In the genomic region with DNA sequence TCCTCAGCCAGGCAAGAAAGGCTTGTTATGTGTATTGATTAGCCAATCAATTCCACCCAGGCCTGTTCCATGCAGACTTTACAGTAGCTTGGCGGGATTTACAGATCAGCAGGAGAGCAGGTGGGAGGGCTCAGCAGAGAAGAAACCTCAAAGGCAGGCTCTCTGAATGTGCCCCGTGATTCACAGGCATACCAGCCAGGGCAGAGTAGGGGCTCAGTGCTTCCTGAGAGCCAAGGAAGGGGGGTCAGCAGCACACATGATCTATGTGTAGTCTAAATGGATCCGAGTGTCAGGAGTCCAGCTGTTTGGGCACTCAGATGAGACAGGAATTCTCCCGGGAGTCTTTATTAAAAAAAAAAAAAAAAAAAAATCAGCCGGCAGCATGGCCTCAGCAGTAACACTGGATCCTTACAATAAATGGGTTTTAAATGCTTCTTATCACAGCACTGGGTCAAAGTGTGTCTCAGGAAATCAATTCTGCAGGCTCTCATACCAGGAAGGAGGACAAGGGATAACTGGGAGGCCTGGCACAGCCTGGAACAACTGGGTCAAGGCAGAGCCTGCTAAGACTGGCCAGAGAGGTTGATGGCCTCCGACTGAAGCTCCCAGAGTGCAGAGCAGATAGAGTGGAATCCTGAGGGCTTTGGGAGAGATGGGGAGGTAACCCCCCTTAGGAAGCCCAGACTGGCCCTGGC, we compare ENCODE assay signal across 13 mouse cellular contexts.
DNase-seq lines count a peak whose midpoint lies in the region; ATAC-seq lines count a peak whose summit lies in the region.
"Had no signal": no experiment of that assay in that cellular context is flagged by ENCODE, and none has a peak within 500 bp of the region (broad histone marks: within the 10 kb centered on the region; RNA-seq: fewer than 3 reads in every experiment).

No protein-coding gene starts in this region.

- WGBS in limb, embryonic 11.5 days, result 23% methylated on average over 6 of the region's 6 CpGs
- 25% methylated on average over 6 of the region's 6 CpGs for WGBS in limb, embryonic 10.5 days
- WGBS in hindbrain, embryonic 12.5 days, result 12% methylated on average over 6 of the region's 6 CpGs
- WGBS in midbrain, embryonic 11.5 days, result 15% methylated on average over 6 of the region's 6 CpGs
- 10% methylated on average over 6 of the region's 6 CpGs for WGBS in neural tube, embryonic 15.5 days

- H3K4me3 ChIP-seq in limb, embryonic 11.5 days (ENCODE audit: low read depth, low read length), result no peak overlapping the region
- no peak overlapping the region for H3K4me3 ChIP-seq in limb, embryonic 10.5 days
- H3K4me3 ChIP-seq in hindbrain, embryonic 12.5 days, result no peak overlapping the region
- H3K4me3 ChIP-seq in midbrain, embryonic 11.5 days (ENCODE audit: low read depth, low read length), result no peak overlapping the region
- no peak overlapping the region for H3K4me3 ChIP-seq in neural tube, embryonic 15.5 days (replicated peaks)
- H3K4me3 ChIP-seq: heart, embryonic 12.5 days; left cerebral cortex, adult 2 months; megakaryocyte, embryonic 14.5 days had no signal

- no peak overlapping the region for H3K4me2 ChIP-seq in limb, embryonic 11.5 days (ENCODE audit: low read depth, severe bottlenecking)
- H3K4me2 ChIP-seq in hindbrain, embryonic 12.5 days (replicated peaks), result no peak overlapping the region
- no peak overlapping the region for H3K4me2 ChIP-seq in midbrain, embryonic 11.5 days
- no peak overlapping the region for H3K4me2 ChIP-seq in neural tube, embryonic 15.5 days
- H3K4me2 ChIP-seq: heart, embryonic 12.5 days; liver, embryonic 11.5 days had no signal

- no peaks in the 10 kb centered on the region for H3K36me3 ChIP-seq in limb, embryonic 11.5 days (ENCODE audit: control insufficient read depth, insufficient read depth, low read length)
- no peaks in the 10 kb centered on the region for H3K36me3 ChIP-seq in limb, embryonic 10.5 days
- no peaks in the 10 kb centered on the region for H3K36me3 ChIP-seq in hindbrain, embryonic 12.5 days
- H3K36me3 ChIP-seq in midbrain, embryonic 11.5 days (ENCODE audit: control insufficient read depth, insufficient read depth, low read length), result no peaks in the 10 kb centered on the region
- no peaks in the 10 kb centered on the region; the same call in 1 of the 2 replicates for H3K36me3 ChIP-seq in neural tube, embryonic 15.5 days
- H3K36me3 ChIP-seq: G1E; heart, embryonic 12.5 days had no signal

- ATAC-seq in limb, embryonic 11.5 days (ENCODE audit: insufficient number of reproducible peaks, low FRiP score, low TSS enrichment, low read depth), result 0 out of 2 replicates have a peak, but pooled peaks have one; percentile 17
- peak; percentile 24 for ATAC-seq in hindbrain, embryonic 12.5 days (ENCODE audit: low FRiP score)
- peak; percentile 38; the same call in 1 of the 2 replicates for ATAC-seq in midbrain, embryonic 11.5 days (ENCODE audit: low FRiP score)
- ATAC-seq in neural tube, embryonic 15.5 days (ENCODE audit: low FRiP score), result peak; percentile 35; the same call in 1 of the 2 replicates

- intact Hi-C loops in left cerebral cortex, postnatal 25 days (cut with DNase I), result no loop called here

- H3K27ac ChIP-seq in limb, embryonic 11.5 days (replicated peaks; ENCODE audit: low read depth, low read length), result no peak overlapping the region
- H3K27ac ChIP-seq in limb, embryonic 10.5 days, result no peak overlapping the region
- H3K27ac ChIP-seq in hindbrain, embryonic 12.5 days, result peak overlapping the region; percentile 81
- H3K27ac ChIP-seq in midbrain, embryonic 11.5 days (ENCODE audit: low read depth, low read length), result no peak overlapping the region
- H3K27ac ChIP-seq in neural tube, embryonic 15.5 days (replicated peaks), result peak overlapping the region; percentile 51
- H3K27ac ChIP-seq: left cerebral cortex, adult 2 months had no signal

- peaks cover 18% of the 10 kb centered on the region for H3K27me3 ChIP-seq in limb, embryonic 11.5 days (ENCODE audit: control insufficient read depth, insufficient read depth, low read length)
- peaks cover 77% of the 10 kb centered on the region for H3K27me3 ChIP-seq in limb, embryonic 10.5 days (ENCODE audit: low read depth, poor library complexity, severe bottlenecking)
- peaks cover 59% of the 10 kb centered on the region for H3K27me3 ChIP-seq in hindbrain, embryonic 12.5 days
- H3K27me3 ChIP-seq in midbrain, embryonic 11.5 days (ENCODE audit: control insufficient read depth, insufficient read depth, low read length), result peaks cover 26% of the 10 kb centered on the region
- H3K27me3 ChIP-seq in neural tube, embryonic 15.5 days (replicated peaks), result peaks cover 14% of the 10 kb centered on the region; the same call in 1 of the 2 replicates

- DNase-seq in limb, embryonic 11.5 days (ENCODE audit: low spot score), result no peak
- DNase-seq in limb, embryonic 10.5 days (ENCODE audit: low spot score), result no peak
- no peak for DNase-seq in midbrain, embryonic 11.5 days (ENCODE audit: low spot score, missing footprints)
- DNase-seq in thymus, postnatal 10 days (ENCODE audit: low spot score in 2 of 2), result no peak
- DNase-seq in embryo, embryonic 10 days (ENCODE audit: low spot score), result no peak
- no peak for DNase-seq in left cerebral cortex, postnatal 25 days (ENCODE audit: low spot score in 2 of 2)

- H3K9me3 ChIP-seq in limb, embryonic 11.5 days (ENCODE audit: control insufficient read depth, low read length), result no peaks in the 10 kb centered on the region
- H3K9me3 ChIP-seq in limb, embryonic 10.5 days (replicated peaks), result no peaks in the 10 kb centered on the region
- H3K9me3 ChIP-seq in hindbrain, embryonic 12.5 days (replicated peaks), result no peaks in the 10 kb centered on the region
- no peaks in the 10 kb centered on the region for H3K9me3 ChIP-seq in midbrain, embryonic 11.5 days (ENCODE audit: control insufficient read depth, low read length)
- H3K9me3 ChIP-seq in neural tube, embryonic 15.5 days (replicated peaks), result no peaks in the 10 kb centered on the region
- H3K9me3 ChIP-seq: G1E; heart, embryonic 12.5 days; megakaryocyte, embryonic 14.5 days had no signal

- no peak overlapping the region for H3K9ac ChIP-seq in limb, embryonic 11.5 days (ENCODE audit: low read length)
- H3K9ac ChIP-seq in hindbrain, embryonic 12.5 days, result no peak overlapping the region
- H3K9ac ChIP-seq in midbrain, embryonic 11.5 days (ENCODE audit: low read length), result no peak overlapping the region
- 0 out of 2 replicates have a peak overlapping the region, but pooled peaks have one; percentile 8 for H3K9ac ChIP-seq in neural tube, embryonic 15.5 days (replicated peaks)
- H3K9ac ChIP-seq: heart, embryonic 12.5 days had no signal

- no peaks in the 10 kb centered on the region for H3K4me1 ChIP-seq in limb, embryonic 11.5 days (ENCODE audit: control insufficient read depth, insufficient read depth, low read length)
- H3K4me1 ChIP-seq in limb, embryonic 10.5 days, result 0 out of 2 replicates have a peak, but pooled peaks cover 3% of the 10 kb centered on the region
- H3K4me1 ChIP-seq in hindbrain, embryonic 12.5 days, result peaks cover 75% of the 10 kb centered on the region
- peaks cover 44% of the 10 kb centered on the region for H3K4me1 ChIP-seq in midbrain, embryonic 11.5 days (ENCODE audit: control insufficient read depth, insufficient read depth, low read length)
- H3K4me1 ChIP-seq in neural tube, embryonic 15.5 days, result peaks cover 76% of the 10 kb centered on the region
- H3K4me1 ChIP-seq: heart, embryonic 12.5 days had no signal

Comparison
In these comparisons a context has a peak if more than half of its experiments do, and no peak if none do; other contexts are left out.
1. H3K27ac ChIP-seq: peak in hindbrain, embryonic 12.5 days (single experiment) and neural tube, embryonic 15.5 days (single experiment); none in limb, embryonic 11.5 days (single experiment), limb, embryonic 10.5 days (single experiment) and midbrain, embryonic 11.5 days (single experiment).
2. Peak in every context shown above with its lines, with median percentiles within 50 percentile points of each other: ATAC-seq.